Mouse (Mus musculus) cerebellum, adult 18-20 months (tissue): ENCODE results near the gene Gmpr.

Source experiments
- DNase-seq, 2 experiments: peaks; one replicate each; pipeline ENCODE4 v3.0.0; 2021

The Gmpr gene

DNA sequence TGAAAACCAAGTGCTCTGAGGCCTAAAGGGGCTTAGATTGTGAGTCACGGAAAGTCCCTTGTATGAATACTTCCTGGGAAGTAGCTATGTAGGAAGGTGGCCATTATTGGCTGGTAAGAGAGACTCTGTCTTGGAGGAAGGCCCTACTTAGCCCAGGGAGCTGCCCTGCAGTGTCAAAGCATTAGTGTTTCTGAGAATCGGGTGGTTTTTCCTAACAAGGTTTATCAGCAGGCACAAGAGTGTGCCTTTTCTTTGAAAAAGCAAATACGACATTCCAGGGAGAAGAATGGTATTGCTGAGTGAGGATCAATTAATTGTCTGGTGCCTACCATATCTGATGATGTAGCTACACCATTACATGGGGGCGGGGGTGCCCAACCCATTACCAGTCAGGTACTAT, 39.7 kb downstream of the Gmpr start:
- no peak for DNase-seq

DNA sequence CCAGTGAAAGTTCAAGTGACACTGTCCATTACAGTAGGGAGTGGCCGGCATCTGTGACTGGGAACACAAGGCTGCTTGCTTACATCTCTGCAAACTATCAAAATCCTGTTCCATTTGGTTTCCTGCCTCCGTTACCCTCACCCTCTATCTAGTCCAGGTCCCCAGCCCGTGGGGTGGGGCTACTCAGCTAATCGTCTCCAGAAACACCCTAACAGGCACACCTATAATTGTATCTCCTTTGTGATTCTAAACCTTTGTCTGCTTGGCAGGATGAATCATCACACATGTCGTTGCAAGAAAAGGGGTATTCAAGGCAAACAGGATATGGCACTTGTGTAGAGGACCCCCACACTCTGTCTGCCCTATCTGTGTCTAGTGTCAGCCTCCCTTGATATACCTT, 40.3 kb downstream of the Gmpr start:
- no peak for DNase-seq

DNA sequence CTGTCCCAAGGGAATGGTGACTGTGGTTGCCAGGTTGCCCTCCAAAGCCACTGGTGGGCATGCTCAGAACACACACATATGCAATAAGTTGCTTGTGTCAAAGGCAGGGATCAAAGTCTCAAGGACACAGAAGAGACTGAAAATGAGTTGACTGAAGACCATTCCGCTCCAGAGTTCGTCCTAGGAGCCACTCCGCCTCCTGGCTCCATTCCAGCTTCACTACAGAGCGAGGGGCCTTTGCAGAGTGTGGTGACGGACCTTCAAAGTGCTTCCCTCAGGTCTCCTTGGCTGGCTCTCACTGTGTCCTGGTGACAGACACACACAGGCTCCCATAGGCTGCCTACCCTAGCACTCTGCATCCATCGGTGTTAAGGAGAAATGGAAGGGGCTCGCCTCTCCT, 46.4 kb downstream of the Gmpr start:
- no peak for DNase-seq

DNA sequence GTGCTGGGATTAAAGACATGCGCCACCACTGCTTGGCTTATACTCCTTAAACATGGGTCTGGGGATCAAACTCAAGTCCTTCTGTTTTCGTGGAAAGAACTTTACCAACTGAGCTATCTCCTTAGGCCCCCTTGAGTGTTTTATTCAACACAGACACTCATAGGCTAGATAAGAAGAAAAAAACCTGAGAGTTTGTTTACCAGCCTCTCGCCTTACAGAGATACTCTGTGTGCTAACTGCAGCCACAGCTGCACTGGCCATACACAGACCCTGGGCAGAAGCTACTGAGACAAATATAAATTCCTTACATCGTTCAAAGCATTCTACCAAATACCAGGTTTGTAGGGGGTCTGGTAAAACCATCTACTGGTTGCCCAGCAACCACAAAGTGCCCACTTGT, 51.1 kb downstream of the Gmpr start:
- no peak for DNase-seq

DNA sequence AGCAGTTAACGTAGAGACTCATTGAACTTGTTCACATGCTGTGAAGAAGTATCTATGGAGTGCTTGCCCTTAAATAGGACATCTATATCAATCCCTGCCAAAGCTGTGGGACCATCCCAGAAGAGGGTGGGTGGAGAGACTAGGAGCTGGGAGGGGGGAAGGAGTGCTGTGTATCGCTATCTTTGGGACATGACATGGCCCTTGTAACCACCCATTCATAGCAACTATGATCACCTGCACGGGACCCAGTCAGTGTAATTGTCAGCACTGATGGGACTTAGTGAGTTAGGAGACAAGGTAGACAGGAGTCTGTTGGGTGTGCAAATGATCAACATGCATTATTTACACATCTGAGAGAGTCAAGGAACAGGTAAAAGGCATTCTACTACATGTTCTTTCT, 52.0 kb downstream of the Gmpr start:
- DNase-seq, result no peak

DNA sequence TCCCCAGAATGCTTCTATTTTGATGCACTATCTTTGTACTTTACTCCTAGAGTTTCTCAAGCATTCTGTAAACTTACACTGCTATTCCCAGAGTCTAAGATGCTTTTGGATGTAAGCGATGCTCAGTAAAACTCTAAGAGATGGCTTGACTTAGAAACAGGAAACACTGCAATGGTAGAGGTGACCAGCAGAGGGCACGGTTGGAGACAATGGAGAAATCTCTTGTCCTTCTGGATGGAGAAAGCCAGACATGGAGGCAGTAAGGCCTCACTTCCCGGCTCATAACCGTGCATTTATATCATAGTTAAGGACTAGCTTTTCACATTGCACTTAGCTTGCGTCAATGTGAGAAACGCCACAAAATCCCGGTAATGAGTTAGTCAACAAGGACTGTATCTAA, 53.3 kb downstream of the Gmpr start:
- peak in 1 of 2 experiments; percentile 30 for DNase-seq

DNA sequence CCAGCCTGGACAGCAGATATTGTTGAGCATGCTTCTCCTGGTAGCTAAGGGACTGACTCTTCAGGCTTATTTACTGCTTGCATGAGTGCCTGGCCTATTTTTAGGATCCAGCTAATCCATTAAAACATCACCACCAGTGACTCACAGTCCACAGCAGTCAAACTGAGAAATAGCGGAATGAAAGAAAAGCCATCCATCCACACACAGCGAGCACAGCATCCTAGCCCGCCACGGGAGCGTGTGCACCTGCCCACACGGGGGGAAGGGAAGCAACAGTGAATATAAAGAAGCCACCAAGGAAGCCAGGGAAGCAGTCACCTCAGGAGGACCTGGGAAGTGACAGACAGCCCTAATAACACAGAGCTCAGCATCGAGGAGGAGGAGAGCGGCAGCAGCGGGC, 54.8 kb downstream of the Gmpr start:
- DNase-seq, result no peak

DNA sequence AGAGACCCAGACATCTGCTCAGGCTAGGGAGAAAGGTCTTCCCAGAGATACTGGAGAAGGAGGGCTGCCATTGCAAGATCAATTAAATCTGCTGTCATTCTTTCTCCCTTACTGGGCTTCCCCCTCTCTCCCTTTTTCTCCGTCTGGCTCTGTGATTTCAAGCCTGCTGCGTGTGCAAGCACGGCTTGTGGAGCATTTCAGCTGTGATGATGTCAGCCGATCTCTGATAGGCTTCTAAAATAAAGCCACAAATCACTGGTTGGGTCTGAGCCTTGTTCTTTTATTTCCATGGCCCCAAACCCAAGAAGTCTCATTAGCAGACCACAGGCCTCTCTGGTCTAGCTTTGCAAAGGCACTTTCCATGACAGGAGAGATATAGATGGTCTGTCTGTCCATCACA, 57.7 kb downstream of the Gmpr start:
- no peak for DNase-seq

DNA sequence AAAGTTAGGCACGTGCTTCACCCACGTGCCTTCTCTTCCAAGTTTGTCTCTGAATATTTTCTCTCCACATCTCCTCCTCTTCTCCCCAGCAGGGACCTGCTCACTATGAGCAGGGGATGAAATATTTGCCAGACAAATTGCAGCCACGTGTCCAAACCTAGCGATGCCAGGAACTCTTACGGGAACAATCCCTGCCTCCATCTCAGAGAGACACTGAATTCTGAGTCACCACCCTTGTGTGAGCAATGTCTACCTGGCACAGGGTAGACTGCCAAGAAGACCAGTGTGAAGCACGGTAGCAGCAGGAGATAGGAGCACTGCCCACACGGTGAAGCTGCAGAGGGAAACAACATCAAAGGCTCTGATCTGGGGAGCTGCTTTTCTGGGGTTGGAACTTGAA, 62.7 kb downstream of the Gmpr start:
- peak; percentile 60 to 78 for DNase-seq

DNA sequence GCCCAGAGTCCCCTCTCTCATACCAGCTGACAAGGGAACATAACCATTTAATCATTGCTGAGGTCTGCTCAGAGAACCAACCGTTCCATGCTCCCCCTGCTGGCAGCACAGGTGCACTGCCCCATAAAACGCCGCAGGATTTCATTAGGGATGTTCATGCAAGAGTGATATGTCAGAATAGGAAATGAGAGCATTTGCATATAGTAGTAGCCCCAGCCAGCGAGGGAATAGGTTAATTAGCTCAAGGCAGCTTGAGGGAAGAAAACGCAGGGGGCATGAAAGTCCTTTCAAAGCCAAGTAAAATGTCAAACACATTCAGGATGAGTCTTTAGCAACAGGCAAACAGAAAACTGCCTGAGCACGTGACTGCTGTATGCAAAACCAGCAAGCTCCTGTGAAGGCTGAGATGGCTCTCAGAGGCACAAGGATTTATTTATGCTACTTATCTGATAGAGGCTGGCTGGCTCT, 64.6 kb downstream of the Gmpr start:
- peak; percentile 84 to 88 for DNase-seq

DNA sequence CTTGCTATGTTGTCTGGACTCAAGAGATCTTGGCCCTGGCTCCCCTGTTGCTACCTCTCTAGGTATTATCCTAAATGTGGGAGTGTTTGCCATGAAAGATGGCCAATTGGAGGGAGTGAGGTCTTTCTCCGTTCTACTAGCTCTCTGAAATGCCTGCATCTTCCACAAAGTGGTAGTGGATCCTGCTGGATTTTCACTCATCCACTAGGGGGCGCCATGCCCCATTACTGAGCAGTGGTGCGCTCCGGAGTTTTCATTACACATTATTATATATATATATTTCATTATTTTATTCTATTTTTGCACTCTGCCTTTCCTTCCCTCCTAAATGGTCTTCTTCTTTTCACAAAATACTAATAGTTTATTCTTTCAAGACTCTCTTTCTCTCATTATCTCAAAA, 65.5 kb downstream of the Gmpr start:
- DNase-seq, result peak; percentile 65 to 78

DNA sequence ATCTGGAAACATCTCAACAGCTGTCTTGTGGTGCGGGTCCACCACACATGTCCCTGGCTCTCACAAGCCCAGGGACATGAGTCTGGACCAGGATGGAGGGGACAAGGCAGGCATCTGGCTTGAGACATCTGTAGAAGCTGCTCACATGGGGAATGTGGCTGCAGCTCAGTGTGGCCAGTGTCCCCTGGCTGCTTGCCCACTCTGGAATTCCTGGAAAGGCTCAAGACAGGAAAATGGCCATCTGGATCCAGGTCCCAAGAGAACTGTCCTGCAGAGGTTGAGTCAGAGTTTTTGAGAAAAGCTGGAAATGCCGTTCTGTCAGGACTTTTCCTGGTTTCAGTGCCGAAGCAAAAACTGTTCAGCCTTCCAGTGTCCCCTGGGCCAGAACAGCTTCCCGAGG, 68.9 kb downstream of the Gmpr start:
- DNase-seq, result no peak

DNA sequence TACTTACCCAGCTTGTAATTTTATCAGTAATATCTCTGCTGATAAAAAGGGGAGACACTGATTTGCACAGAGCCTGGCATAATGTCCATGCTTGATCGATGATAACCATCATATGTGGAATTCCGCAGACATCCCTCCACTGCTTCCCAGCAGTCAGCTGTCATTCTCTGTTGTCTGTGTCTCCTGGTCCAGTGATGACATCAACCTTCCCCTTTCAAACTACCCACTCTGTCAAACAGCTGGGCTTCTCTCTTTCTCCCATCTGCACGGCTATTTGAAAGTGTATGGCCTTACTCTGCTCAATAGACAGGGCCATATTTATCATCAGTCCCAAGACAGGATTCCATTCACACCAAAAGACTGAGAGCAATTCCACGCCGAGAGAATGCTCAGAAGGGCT, 70.1 kb downstream of the Gmpr start:
- no peak for DNase-seq

DNA sequence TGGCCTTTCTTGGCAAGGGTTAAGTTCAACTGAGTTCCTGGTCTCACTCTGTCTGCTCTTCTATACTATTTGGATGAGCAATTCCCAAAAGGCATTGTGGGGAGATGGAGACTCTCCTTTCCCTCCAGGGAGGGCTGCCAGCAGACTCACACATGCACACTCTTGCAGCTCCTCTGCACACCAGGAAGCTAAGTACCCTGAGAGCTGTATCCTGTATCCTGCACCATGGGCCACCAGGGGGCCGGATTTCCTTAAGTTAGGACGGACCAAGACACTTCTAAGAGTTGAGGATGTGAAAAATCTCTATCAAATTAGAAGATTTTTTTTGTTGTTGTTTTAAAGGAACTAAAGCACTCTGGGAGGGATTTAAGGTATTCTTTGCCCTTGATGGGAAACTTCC, 70.5 kb downstream of the Gmpr start:
- DNase-seq, result no peak

DNA sequence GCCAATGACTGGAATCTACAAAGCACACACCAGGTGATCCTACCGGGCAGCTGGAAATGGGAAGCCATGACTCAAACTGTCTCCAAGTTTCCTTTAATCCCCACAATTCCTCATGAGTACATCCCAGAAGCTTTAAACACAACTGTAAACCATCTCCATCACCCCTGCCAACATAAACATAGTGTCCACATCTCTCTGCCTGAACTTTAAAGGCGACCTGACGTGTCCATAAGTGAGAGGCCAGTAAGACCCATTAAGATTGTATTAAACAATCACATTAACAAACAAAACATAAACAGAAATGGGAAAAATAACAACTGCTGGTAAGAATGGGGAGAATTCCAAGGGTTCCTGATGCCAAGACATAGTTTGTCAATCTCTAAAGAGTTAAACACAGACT, 72.5 kb downstream of the Gmpr start:
- no peak for DNase-seq

DNA sequence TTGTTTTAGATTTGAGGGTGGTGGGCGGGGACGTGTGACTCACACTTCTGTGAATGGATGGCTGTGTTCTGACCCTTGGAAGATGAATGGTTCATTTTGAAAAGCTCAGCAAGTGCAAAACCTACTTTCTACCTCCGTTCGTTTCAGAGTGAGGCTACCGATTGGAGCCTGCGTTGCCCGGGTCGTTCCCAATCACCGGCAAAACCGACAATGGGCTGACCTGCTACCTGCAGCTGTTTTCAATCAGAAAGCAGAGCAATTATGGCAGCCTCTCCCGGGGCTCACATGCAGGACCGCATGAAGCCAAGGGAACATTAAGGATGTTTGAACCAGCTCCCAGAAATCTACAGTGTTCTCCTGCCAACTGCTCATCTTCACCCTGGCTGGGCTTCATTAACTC, 75.0 kb downstream of the Gmpr start:
- no peak for DNase-seq

DNA sequence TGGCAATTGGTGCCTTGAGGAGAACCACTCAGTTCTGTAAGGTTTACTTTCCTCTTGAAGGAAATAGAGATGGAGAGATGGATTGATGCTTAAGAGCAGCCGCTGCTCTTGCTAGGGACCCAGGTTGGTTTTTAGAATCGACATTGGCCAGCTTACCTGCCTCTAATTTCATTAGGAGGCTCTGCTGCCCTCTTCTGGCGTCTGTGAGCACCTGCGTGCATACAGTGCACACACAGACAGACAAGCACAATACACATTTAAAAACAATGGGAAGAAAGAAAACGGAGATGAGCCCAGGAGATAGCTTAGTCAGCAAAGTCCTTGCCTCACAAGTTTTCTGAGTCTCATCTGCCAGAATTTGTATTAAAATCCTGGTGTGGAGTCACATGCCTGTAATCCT, 75.8 kb downstream of the Gmpr start:
- DNase-seq, result no peak

DNA sequence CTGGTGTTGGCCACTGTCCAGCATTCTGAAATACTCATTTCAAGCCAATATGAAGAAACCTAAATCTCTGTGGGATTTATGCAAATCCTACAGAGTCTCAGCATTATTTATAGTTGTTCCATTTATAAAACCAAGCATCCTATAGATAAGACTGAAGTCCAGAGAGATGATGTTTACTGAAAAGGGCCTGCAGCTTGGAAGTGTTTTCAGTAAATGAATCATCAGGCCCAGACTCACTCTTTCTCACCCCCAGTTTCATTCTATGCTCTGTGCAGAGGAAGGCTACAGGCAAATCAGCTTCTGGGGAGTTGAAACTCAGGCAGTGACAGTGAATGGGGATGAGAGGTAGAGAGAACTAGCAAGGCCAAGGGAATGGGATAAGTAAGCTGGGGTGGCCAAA, 83.7 kb downstream of the Gmpr start:
- DNase-seq, result no peak

DNA sequence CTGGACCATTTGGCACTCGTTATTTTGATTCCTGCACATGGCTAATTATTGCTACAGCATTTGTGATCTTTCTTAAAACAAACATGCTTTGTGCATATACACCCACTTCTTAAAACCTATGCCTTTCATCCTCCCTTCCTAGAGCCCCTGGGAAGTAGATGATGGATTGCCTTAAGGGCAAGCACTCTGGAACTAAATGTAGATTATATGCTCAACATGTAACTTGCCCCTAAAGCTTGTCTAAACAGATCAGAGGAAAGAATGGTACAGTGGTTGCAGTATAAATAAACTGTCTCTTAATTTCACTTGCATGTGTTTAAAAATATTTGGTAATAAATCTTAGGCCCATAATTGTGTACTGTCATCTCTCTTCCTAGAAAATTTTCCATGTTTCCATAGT, 86.7 kb downstream of the Gmpr start:
- DNase-seq, result no peak

DNA sequence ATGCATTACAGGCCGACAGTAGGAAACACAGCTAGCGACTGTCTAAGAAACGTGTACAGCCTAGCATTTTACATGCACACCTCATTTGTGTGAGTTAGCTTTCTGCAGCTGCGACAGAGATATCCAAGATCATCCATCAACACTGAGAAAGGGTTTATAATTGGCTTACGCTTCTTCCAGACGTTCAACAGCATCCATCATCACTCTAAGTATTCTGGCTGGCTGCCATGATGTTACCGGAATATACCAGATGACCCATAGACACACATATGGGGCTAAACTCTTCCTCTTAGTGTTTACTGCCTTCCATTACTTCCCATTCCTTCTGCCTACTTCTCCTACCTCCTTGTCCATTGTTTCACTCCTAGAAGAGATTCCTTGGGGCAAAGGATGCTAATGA, 88.2 kb downstream of the Gmpr start:
- DNase-seq, result no peak

DNA sequence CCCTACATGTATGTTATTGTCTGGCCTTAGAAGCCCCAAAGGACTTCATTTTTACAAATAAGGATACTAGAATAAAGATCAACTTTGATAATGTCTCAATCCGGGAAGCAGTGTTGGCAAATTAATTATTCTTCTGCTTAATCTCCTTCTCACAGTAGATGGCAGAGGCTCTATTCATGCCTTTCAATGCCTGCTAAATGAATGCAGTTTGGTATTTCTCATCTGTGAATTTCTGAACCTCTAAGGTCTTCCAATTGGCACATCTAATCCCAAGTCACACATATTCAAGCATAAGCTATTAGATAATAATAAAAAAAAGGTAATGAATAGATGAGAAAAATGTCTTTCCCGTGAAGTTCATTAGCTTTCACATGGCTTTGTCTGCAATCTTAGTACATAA, 92.6 kb downstream of the Gmpr start:
- no peak for DNase-seq

DNA sequence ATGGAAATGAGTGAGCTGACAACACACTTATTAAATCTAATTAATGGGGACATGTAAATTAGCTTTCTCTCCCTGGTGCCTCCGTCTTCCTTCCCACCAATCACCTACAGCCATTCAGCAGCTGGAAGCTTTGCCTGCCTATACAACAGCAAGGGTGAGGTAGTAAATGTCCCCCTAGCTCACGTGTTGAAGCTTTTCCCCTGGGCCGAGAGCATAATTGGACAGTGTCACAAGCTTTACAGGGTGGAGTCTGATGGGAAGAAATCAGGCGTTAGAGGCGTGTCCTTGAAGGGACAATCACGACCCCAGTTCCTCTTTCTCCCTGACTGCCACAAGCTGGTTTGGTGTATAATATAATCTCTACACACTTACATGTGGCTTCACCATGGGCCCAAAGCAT, 93.2 kb downstream of the Gmpr start:
- DNase-seq, result no peak
